Mouse (Mus musculus): ENCODE measurements around the gene Specc1. TPM values are rescaled to one million over a fixed set of nuclear protein-coding genes. Genes with fewer than 3 reads are reported as not detected.

Gene Specc1
- total RNA-seq, 2 experiments from 2014 or later, result 69.6 to 74.4 TPM

- no peak for TF ChIP-seq CTCF (IDR thresholded peaks at IDR 0.05)
- H3K27ac ChIP-seq, result peak overlapping the region; percentile 83
- intact Hi-C loops (cut with DNase I), result loop anchor here (2.0 kb wide), 1 partner anchor 40 kb away; no protein-coding TSS in a partner anchor
Measured at GRCm38 (mm10) chr11:62004881-62005240, 48.3 kb downstream of the Specc1 start.

GRCm38 (mm10) chr11:62005241-62005910, 48.8 kb downstream of the Specc1 start:
- DNase-seq (ENCODE audit: extremely low spot score in 1 of 2, low spot score in 2 of 2), result peak; percentile 43 to 53
- no peak for TF ChIP-seq CTCF (IDR thresholded peaks at IDR 0.05)
- Histone ChIP-seq H3K4me3 (peak overlapping the region; percentile 15), H3K27ac (peak overlapping the region; percentile 83)
- intact Hi-C loops (cut with DNase I), result loop anchor here (2.0 kb wide), 1 partner anchor 41 kb away; no protein-coding TSS in a partner anchor

More at GRCm38 (mm10) chr11:62004881-62005240, 48.3 kb downstream of the Specc1 start:
- no peak overlapping the region; the same call in 1 of the 2 replicates for H3K4me3 ChIP-seq
- no peak for DNase-seq (ENCODE audit: extremely low spot score in 1 of 2, low spot score in 2 of 2)

GRCm38 (mm10) chr11:62005911-62006260, 49.3 kb downstream of the Specc1 start:
- Histone ChIP-seq H3K4me3 (peak overlapping the region; percentile 15), H3K27ac (peak overlapping the region; percentile 83)
- intact Hi-C loops (cut with DNase I), result loop anchor here (2.0 kb wide), 1 partner anchor 41 kb away; no protein-coding TSS in a partner anchor
- no peak for DNase-seq (ENCODE audit: extremely low spot score in 1 of 2, low spot score in 2 of 2)
- no peak for TF ChIP-seq CTCF (IDR thresholded peaks at IDR 0.05)

GRCm38 (mm10) chr11:62006680-62007079, 50.1 kb downstream of the Specc1 start:
- DNase-seq (ENCODE audit: extremely low spot score in 1 of 2, low spot score in 2 of 2), result no peak
- Histone ChIP-seq H3K27ac (no peak overlapping the region), H3K4me3 (peak overlapping the region; percentile 15; the same call in 1 of the 2 replicates)
- no peak for TF ChIP-seq CTCF (IDR thresholded peaks at IDR 0.05)
- intact Hi-C loops (cut with DNase I), result no loop called here

- intact Hi-C loops (cut with DNase I), result no loop called here
- no peak for DNase-seq (ENCODE audit: extremely low spot score in 1 of 2, low spot score in 2 of 2)
- Histone ChIP-seq H3K4me3 (no peak overlapping the region), H3K27ac (no peak overlapping the region)
- TF ChIP-seq CTCF (IDR thresholded peaks at IDR 0.05), result no peak
Measured at GRCm38 (mm10) chr11:62007984-62008383, 51.4 kb downstream of the Specc1 start.

- intact Hi-C loops (cut with DNase I), result no loop called here
- Histone ChIP-seq H3K4me3 (no peak overlapping the region), H3K27ac (no peak overlapping the region)
- DNase-seq (ENCODE audit: extremely low spot score in 1 of 2, low spot score in 2 of 2), result peak in 1 of 2 experiments; percentile 59
- peak; percentile 31 for TF ChIP-seq CTCF (IDR thresholded peaks at IDR 0.05)
Measured at GRCm38 (mm10) chr11:62010625-62011231, 54.2 kb downstream of the Specc1 start.

GRCm38 (mm10) chr11:62012039-62012438, 55.5 kb downstream of the Specc1 start:
- H3K4me3 ChIP-seq, result no peak overlapping the region
- TF ChIP-seq CTCF (IDR thresholded peaks at IDR 0.05), result no peak
- no peak overlapping the region for H3K27ac ChIP-seq
- intact Hi-C loops (cut with DNase I), result no loop called here
- no peak for DNase-seq (ENCODE audit: extremely low spot score in 1 of 2, low spot score in 2 of 2)

GRCm38 (mm10) chr11:62013449-62013848, 56.9 kb downstream of the Specc1 start:
- no peak overlapping the region for H3K4me3 ChIP-seq
- DNase-seq (ENCODE audit: extremely low spot score in 1 of 2, low spot score in 2 of 2), result no peak
- intact Hi-C loops (cut with DNase I), result no loop called here
- no peak overlapping the region for H3K27ac ChIP-seq
- no peak for TF ChIP-seq CTCF (IDR thresholded peaks at IDR 0.05)

- no peak for DNase-seq (ENCODE audit: extremely low spot score in 1 of 2, low spot score in 2 of 2)
- Histone ChIP-seq H3K4me3 (no peak overlapping the region), H3K27ac (no peak overlapping the region)
- TF ChIP-seq CTCF (IDR thresholded peaks at IDR 0.05), result no peak
- intact Hi-C loops (cut with DNase I), result no loop called here
Measured at GRCm38 (mm10) chr11:62015071-62015654, 58.6 kb downstream of the Specc1 start.

GRCm38 (mm10) chr11:62016985-62017384, 60.4 kb downstream of the Specc1 start:
- intact Hi-C loops (cut with DNase I), result no loop called here
- no peak overlapping the region for H3K27ac ChIP-seq
- TF ChIP-seq CTCF (IDR thresholded peaks at IDR 0.05), result no peak
- H3K4me3 ChIP-seq, result no peak overlapping the region
- no peak for DNase-seq (ENCODE audit: extremely low spot score in 1 of 2, low spot score in 2 of 2)

- no peak overlapping the region for H3K4me3 ChIP-seq
- TF ChIP-seq CTCF (IDR thresholded peaks at IDR 0.05), result no peak
- H3K27ac ChIP-seq, result no peak overlapping the region
- DNase-seq (ENCODE audit: extremely low spot score in 1 of 2, low spot score in 2 of 2), result no peak
- intact Hi-C loops (cut with DNase I), result no loop called here
Measured at GRCm38 (mm10) chr11:62018315-62019205, 62.0 kb downstream of the Specc1 start.

All from left cerebral cortex, adult 2 months (tissue).